Mouse (Mus musculus) heart, embryonic 11.5 days (tissue): ENCODE results near the gene Sema7a. TPM values are rescaled to one million over a fixed set of nuclear protein-coding genes. Genes with fewer than 3 reads are reported as not detected.
A peak's percentile ranks its signal among the peaks of the same experiment; 100 is the strongest.

Experiments
- ATAC-seq: fragments of 200-750 bp; cut with Nextera tagmentation; replicated peaks from 2 replicates; pipeline ENCODE4 v1.8.0; 2017; ENCODE audit warnings: moderate library complexity; ENCODE audit not compliant: insufficient number of reproducible peaks, low FRiP score, low TSS enrichment
- H3K27ac ChIP-seq: fragments of 300-500 bp; sonication (generic); 2 replicates; pipeline ENCODE4 v1.5.1; 2014; ENCODE audit warnings: mild to moderate bottlenecking, low read depth, low read length
- H3K27me3 ChIP-seq: fragments of 300-500 bp; sonication (generic); 2 replicates; pipeline ENCODE4 v1.6.1; 2014; ENCODE audit warnings: mild to moderate bottlenecking, low read length, mixed read lengths; ENCODE audit not compliant: control insufficient read depth, insufficient read depth
- H3K36me3 ChIP-seq: fragments of 300-500 bp; sonication (generic); 2 replicates; pipeline ENCODE4 v1.6.1; 2014; ENCODE audit warnings: mild to moderate bottlenecking, low read length, moderate library complexity, mixed read lengths; ENCODE audit not compliant: control insufficient read depth, insufficient read depth
- H3K4me1 ChIP-seq: fragments of 300-500 bp; sonication (generic); 2 replicates; pipeline ENCODE4 v1.6.1; 2014; ENCODE audit warnings: low read length; ENCODE audit not compliant: control insufficient read depth, insufficient read depth
- H3K4me2 ChIP-seq: fragments of 300-500 bp; sonication (generic); 2 replicates; pipeline ENCODE4 v1.6.1; 2014; ENCODE audit warnings: mild to moderate bottlenecking, moderate library complexity
- H3K4me3 ChIP-seq: fragments of 300-500 bp; sonication (generic); 2 replicates; pipeline ENCODE4 v1.5.1; 2014; ENCODE audit warnings: low read depth, low read length
- H3K9ac ChIP-seq: fragments of 300-500 bp; sonication (generic); 2 replicates; pipeline ENCODE4 v1.6.1; 2014; ENCODE audit warnings: mild to moderate bottlenecking, low read depth, low read length, moderate library complexity
- H3K9me3 ChIP-seq: fragments of 300-500 bp; sonication (generic); replicated peaks from 2 replicates; pipeline ENCODE4 v1.6.1; 2016; ENCODE audit warnings: low read length; ENCODE audit not compliant: control insufficient read depth
- WGBS: fragments of 180-500 bp; shearing (Covaris S2); extraction: QIAGEN DNeasy Blood & Tissue Kit; methylation state at CpG from one replicate; pipeline ENCODE4 v1.1.7; 2014; ENCODE audit not compliant: insufficient replicate concordance; 5-methylcytosine and 5-hydroxymethylcytosine counted together
- polyA plus RNA-seq: library from polyadenylated mRNA; unstranded; fragments of >200 nt; fragmentation: Nextera tagmentation; extraction: Ambion mirVana; gene quantifications from 2 replicates; pipeline ENCODE4 v1.2.1, GENCODE M21; 2014

Sema7a gene
- polyA plus RNA-seq, 1 experiment from 2014 or later, result 0.17 TPM

DNA sequence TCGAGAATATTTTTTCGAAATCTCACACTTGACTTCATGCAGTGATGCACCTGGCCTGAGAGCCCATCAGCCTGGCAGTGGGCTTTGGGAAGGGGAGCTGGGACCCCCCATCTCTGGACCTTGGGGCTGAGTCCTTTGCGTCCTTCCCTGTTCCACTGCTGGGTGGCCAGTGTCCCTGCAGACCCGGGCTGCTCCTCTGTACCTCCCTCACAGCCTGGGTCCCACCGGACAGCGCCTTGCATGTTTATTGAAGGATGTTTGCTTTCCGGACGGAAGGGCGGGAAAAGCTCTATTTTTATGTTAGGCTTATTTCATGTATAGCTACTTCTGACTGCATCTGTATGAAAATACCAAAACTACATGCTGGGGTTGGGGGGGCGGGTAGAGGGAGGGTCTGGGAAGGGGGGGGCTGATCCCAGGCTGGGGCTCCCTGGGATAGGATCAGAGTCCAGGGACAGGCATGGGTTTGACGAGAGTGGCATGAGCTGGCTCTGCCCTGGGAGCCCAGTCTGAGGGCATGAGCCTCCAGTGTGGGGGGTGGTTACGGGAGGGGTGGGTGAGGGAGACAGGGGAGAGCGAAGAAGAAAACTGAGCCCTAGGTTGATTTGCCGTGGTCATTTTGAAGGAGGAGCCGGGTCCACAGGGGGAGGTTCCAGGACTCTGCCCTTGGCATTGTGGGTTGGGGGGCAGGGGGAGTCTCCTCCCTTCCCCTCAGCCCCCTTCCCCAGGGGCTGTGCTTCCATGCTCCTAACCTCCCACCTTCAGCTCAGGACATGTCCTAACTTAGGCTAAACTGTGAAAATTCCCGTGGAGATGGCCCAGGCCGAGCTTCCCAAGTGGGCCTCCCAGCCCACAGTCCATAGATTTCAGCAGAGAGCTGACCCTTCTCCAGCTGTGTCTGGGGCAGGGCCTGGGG is 22.2 kb downstream of the Sema7a start:
- Histone ChIP-seq H3K27ac (no peak overlapping the region), H3K36me3 (no peaks in the 10 kb centered on the region), H3K9me3 (no peaks in the 10 kb centered on the region), H3K4me1 (peaks cover 13% of the 10 kb centered on the region), H3K4me2 (no peak overlapping the region), H3K4me3 (no peak overlapping the region), H3K27me3 (no peaks in the 10 kb centered on the region), H3K9ac (peak overlapping the region; percentile 2; the same call in 1 of the 2 replicates)
- 55% methylated on average over 17 of the region's 17 CpGs for WGBS
- ATAC-seq, result no peak

DNA sequence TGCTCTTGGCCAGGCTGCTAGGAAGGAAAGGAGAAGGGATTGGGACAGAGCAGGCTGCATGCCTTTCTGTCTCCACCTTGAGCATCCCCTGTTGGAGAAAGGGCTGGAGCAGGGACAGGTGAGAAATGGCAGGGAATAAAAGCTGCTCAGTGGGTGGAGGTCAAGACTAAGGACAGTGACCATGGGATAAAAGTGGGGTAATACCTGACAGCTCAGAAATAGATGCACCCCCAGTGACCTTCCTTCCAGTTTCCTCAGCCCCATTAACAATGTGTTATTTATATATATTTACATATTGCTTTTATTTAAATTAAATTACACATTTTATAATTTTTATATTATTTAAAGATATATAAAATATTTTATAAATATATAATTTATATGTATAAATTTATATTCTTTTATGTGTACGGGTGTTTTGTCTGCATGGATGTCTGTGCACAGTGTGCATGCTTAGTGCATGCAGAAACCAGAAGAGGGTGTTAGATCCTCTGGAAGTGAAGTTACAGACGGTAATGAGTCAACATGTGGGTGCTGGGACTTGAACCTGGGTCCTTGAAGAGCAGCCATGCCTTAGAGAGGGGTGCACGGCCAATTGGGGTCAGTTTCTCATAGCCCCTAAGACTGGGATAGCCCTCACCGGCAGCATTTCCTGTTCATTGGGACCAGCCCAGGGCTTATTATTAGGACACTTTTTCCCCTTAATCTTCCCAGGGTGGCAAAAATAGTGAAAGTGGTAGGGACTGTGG is 23.5 kb downstream of the Sema7a start:
- Histone ChIP-seq H3K27me3 (no peaks in the 10 kb centered on the region), H3K9me3 (no peaks in the 10 kb centered on the region), H3K9ac (no peak overlapping the region), H3K27ac (no peak overlapping the region), H3K4me1 (peaks cover 16% of the 10 kb centered on the region), H3K4me3 (no peak overlapping the region), H3K4me2 (no peak overlapping the region), H3K36me3 (no peaks in the 10 kb centered on the region)
- no peak for ATAC-seq
- WGBS, result 78% methylated on average over 4 of the region's 4 CpGs

DNA sequence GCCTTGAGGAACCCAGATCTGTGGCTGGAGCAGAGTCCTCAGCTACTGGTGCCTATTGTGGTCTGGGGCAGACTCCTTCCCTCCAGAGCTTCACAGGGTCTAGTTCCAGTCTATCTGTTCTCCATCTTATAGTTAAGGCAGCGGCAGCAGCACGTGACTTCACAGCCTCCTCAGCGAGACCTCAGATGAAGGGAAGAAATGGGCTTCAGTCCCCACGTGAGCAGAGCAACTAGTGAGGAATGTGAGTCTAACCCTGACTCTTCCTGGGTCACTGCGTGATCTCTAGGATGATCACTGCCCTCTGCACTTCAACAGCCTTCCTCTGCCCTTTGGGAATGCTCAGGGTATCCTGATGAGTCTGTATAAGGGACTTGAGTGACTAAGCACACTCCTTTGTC is 24.1 kb downstream of the Sema7a start:
- H3K9ac ChIP-seq, result no peak overlapping the region
- H3K27ac ChIP-seq, result no peak overlapping the region
- H3K9me3 ChIP-seq, result no peaks in the 10 kb centered on the region
- WGBS, result 78% methylated on average over 5 of the region's 5 CpGs
- ATAC-seq, result no peak
- no peak overlapping the region for H3K4me2 ChIP-seq
- H3K27me3 ChIP-seq, result no peaks in the 10 kb centered on the region
- peaks cover 16% of the 10 kb centered on the region for H3K4me1 ChIP-seq
- no peaks in the 10 kb centered on the region for H3K36me3 ChIP-seq
- H3K4me3 ChIP-seq, result no peak overlapping the region

DNA sequence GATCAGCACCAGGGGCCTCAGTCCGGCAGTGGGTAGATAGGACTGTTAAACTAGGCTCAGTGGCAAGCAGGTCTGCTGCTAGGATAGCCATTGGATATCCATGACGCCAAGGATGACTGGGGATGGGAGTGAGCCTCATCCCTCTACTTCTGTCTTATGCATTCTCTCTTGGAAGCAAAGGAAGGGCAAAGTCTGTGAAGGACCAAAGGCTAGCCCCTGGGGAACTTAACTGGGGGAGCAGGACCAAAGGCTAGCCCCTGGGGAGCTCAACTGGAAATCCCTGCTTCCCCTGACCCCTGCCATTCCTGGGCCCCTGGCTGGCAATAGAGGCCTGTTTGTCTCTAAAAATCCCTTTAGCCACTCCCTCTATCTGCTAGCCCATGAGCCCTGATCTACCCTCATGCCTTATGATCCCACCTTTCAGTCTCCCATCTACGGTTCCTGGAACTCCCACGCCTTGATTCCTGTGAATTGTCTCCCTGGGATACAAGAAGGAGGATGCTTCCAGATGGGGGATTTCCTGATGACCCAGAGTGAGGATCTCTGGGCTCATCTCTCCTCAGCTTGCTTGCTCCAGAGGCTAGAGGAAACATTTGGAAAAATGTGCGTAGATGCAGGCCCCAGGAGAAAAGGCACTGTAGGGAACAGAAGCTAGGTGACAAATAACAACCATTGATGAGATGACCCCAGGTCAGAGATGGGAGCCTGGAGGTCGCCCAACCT is 24.8 kb downstream of the Sema7a start:
- no peak for ATAC-seq
- no peaks in the 10 kb centered on the region for H3K27me3 ChIP-seq
- 72% methylated on average over 6 of the region's 6 CpGs for WGBS
- no peaks in the 10 kb centered on the region for H3K9me3 ChIP-seq
- H3K4me3 ChIP-seq, result no peak overlapping the region
- no peak overlapping the region for H3K4me2 ChIP-seq
- H3K27ac ChIP-seq, result no peak overlapping the region
- H3K4me1 ChIP-seq, result peaks cover 15% of the 10 kb centered on the region
- H3K36me3 ChIP-seq, result no peaks in the 10 kb centered on the region
- no peak overlapping the region for H3K9ac ChIP-seq

DNA sequence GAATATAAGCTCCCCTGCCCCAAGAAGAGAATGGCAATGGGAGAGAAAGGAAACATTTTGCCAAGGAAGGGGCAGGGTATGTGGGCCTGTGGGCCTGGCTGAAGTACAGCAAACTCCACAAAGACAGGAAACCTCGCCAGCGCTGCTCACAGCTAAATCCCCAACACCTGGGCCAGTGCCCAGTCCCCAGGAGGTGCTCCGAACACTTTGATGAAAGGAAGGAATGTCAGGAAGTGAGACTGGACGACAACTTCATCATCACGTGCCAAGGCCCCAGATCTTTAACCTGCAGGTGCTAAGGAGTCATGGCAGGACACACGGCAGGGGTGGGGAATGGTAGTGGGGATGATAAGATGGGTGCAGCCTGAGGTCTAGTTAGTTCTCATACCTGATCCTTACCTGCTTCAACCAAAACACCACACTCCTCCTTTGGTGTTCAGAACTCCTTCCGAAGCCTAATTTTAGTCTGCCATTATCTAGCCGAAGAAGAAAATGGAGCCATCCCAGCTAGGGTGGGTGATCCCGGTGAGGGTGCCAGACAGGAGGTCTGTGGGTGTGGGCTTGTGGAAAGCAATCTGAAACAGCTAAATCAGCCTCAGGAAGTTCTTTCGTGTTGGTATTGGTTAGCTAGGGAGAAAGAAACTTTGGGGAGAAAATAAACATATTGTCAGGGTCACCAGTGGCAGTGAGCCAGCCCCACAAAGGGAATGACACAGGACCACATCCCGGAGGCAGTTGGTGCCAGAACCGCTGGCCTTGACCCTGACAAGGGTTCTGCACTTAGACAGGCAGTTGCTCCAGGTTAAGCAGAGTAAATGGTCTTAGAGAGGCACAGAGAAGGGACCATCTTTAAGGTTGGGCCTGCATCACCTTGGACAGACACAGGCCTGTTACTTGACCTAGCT is 25.6 kb downstream of the Sema7a start:
- no peak for ATAC-seq
- Histone ChIP-seq H3K4me2 (no peak overlapping the region), H3K27ac (no peak overlapping the region), H3K4me3 (no peak overlapping the region), H3K36me3 (no peaks in the 10 kb centered on the region), H3K9me3 (no peaks in the 10 kb centered on the region), H3K4me1 (peaks cover 9% of the 10 kb centered on the region; the same call in 1 of the 2 replicates), H3K9ac (no peak overlapping the region), H3K27me3 (no peaks in the 10 kb centered on the region)
- 50% methylated on average over 12 of the region's 12 CpGs for WGBS

GRCm38 (mm10) chr9:57967237-57967960 is 27.5 kb downstream of the Sema7a start:
- H3K9ac ChIP-seq, result no peak overlapping the region
- no peaks in the 10 kb centered on the region for H3K27me3 ChIP-seq
- no peak overlapping the region for H3K4me3 ChIP-seq
- no peak for ATAC-seq
- no peaks in the 10 kb centered on the region for H3K36me3 ChIP-seq
- whole genome bisulfite sequencing, result 54% methylated on average over 14 of the region's 14 CpGs
- H3K27ac ChIP-seq, result no peak overlapping the region
- H3K4me2 ChIP-seq, result no peak overlapping the region
- no peaks in the 10 kb centered on the region for H3K9me3 ChIP-seq
- H3K4me1 ChIP-seq, result peaks cover 9% of the 10 kb centered on the region

DNA sequence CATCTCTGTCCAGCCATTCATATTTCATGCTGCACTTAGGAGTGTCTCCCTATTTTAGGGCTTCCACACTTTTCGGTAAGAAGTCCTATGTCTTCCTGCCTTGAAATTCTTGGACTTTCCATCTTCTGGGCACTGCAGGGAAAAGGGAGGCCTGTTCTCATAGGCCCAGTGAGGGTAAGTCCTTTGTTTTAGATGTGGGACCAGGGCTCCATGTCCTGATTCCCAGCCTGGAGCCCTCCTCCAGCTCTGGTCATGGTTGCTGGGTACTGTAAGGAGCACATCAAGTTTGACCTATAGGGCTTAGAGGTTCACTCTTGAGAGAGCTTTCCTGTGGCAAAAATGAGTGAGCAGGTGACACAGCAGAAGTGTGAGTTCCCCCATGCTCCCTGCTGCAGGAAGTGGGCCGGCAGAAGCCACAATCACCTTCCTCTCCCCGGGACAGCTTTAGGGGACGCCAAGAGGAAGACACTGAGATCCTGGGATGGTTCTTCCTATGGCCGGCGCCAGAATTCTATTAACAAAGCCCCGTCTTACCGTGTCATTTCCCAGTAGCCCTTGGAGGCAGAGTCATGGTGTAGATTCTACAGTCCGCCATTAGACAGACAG is 28.4 kb downstream of the Sema7a start:
- ATAC-seq, result no peak
- peaks cover 14% of the 10 kb centered on the region for H3K4me1 ChIP-seq
- H3K9me3 ChIP-seq, result no peaks in the 10 kb centered on the region
- H3K27ac ChIP-seq, result no peak overlapping the region
- H3K27me3 ChIP-seq, result no peaks in the 10 kb centered on the region
- no peaks in the 10 kb centered on the region for H3K36me3 ChIP-seq
- H3K9ac ChIP-seq, result no peak overlapping the region
- H3K4me2 ChIP-seq, result no peak overlapping the region
- WGBS, result 78% methylated on average over 9 of the region's 9 CpGs
- no peak overlapping the region for H3K4me3 ChIP-seq
